Mouse (Mus musculus): Measurements from ENCODE around the gene Kazald1.

GRCm38 (mm10) chr19:45047935-45048643 lies 27.0 kb upstream of the Kazald1 start:
- TF ChIP-seq CTCF (IDR thresholded peaks at IDR 0.05; ENCODE audit: low read depth, low read length) = no peak
- TF ChIP-seq POLR2A (IDR thresholded peaks at IDR 0.05; ENCODE audit: extremely low read depth, insufficient read depth, low read length) = no peak

Data from liver, adult 2 months (tissue).